Mouse (Mus musculus) MEL (cell line): ENCODE measurements around the gene Gm42421.

Experiments used
- CHD2 ChIP-seq: IDR thresholded peaks from 2 replicates; pipeline ENCODE4 v1.6.1; 2011; ENCODE audit warnings: low read length, improper control_type of control experiment
- CTCF ChIP-seq, 3 experiments: IDR thresholded peaks in 2 of 3; conservative IDR thresholded peaks in 1 of 3; 2 replicates each; pipeline ENCODE4 v1.5.1; 2011 to 2012; ENCODE audit warnings: low read length in 3 of 3, low read depth in 2 of 3, mild to moderate bottlenecking in 2 of 3, improper control_type of control experiment in 1 of 3, inconsistent platforms in 1 of 3, mixed read lengths in 1 of 3, moderate library complexity in 1 of 3; ENCODE audit not compliant: control insufficient read depth in 1 of 3, insufficient read depth in 1 of 3, poor library complexity in 1 of 3, severe bottlenecking in 1 of 3
- EP300 ChIP-seq, 2 experiments: IDR thresholded peaks; 2 replicates each; pipeline ENCODE4 v1.6.1; 2011; ENCODE audit warnings: improper control_type of control experiment in 2 of 2, low read length in 2 of 2, low read depth in 1 of 2, mild to moderate bottlenecking in 1 of 2
- ETS1 ChIP-seq: IDR thresholded peaks from 2 replicates; pipeline ENCODE4 v1.6.1; 2012; ENCODE audit warnings: low read depth, mild to moderate bottlenecking, inconsistent platforms, low read length, improper control_type of control experiment, moderate library complexity
- GATA1 ChIP-seq: IDR thresholded peaks from 2 replicates; pipeline ENCODE4 v1.6.1; 2011; ENCODE audit warnings: low read depth, low read length, improper control_type of control experiment
- HCFC1 ChIP-seq: IDR thresholded peaks from 2 replicates; pipeline ENCODE4 v1.6.1; 2012; ENCODE audit warnings: low read depth, mild to moderate bottlenecking, inconsistent platforms, low read length, improper control_type of control experiment, moderate library complexity
- MAFK ChIP-seq: IDR thresholded peaks from 2 replicates; pipeline ENCODE4 v1.6.1; 2011; ENCODE audit warnings: low read depth, mild to moderate bottlenecking, low read length, improper control_type of control experiment, borderline replicate concordance
- MAX ChIP-seq: IDR thresholded peaks from 2 replicates; pipeline ENCODE4 v1.6.1; 2011; ENCODE audit warnings: low read length, improper control_type of control experiment
- MAZ ChIP-seq: IDR thresholded peaks from 2 replicates; pipeline ENCODE4 v1.6.1; 2012; ENCODE audit warnings: low read depth, mild to moderate bottlenecking, inconsistent platforms, low read length, improper control_type of control experiment
- MEF2A ChIP-seq: IDR thresholded peaks from 2 replicates; pipeline ENCODE4 v1.6.1; 2014; ENCODE audit warnings: low read depth, mild to moderate bottlenecking, inconsistent platforms, low read length, improper control_type of control experiment; ENCODE audit not compliant: poor library complexity, insufficient replicate concordance, severe bottlenecking; ENCODE audit errors: extremely low read depth
- POLR2A ChIP-seq, 2 experiments: IDR thresholded peaks; 2 replicates each; pipeline ENCODE4 v1.6.1; 2011 to 2012; ENCODE audit warnings: low read length in 2 of 2, mild to moderate bottlenecking in 2 of 2, control low read depth in 1 of 2, improper control_type of control experiment in 1 of 2, low read depth in 1 of 2, moderate library complexity in 1 of 2; ENCODE audit not compliant: control insufficient read depth in 1 of 2, insufficient read depth in 1 of 2, poor library complexity in 1 of 2
- POLR2AphosphoS2 ChIP-seq: IDR thresholded peaks from 2 replicates; pipeline ENCODE4 v1.6.1; 2011; ENCODE audit warnings: low read length, improper control_type of control experiment
- RAD21 ChIP-seq: IDR thresholded peaks from 2 replicates; pipeline ENCODE4 v1.6.1; 2011; ENCODE audit warnings: mild to moderate bottlenecking, low read depth, low read length, improper control_type of control experiment
- TCF12 ChIP-seq: IDR thresholded peaks from 2 replicates; pipeline ENCODE4 v1.6.1; 2014; ENCODE audit warnings: low read depth, mild to moderate bottlenecking, inconsistent platforms, low read length, improper control_type of control experiment, moderate library complexity

- no peak for TF ChIP-seq POLR2A (IDR thresholded peaks at IDR 0.05; ENCODE audit: control insufficient read depth in 1 of 2, insufficient read depth in 1 of 2, low read depth in 1 of 2, low read length in 2 of 2, poor library complexity in 1 of 2)
- TF ChIP-seq CTCF (IDR thresholded peaks at IDR 0.05 in 2 of 3, conservative IDR thresholded peaks at IDR 0.05 in 1 of 3; ENCODE audit: control insufficient read depth in 1 of 3, insufficient read depth in 1 of 3, low read depth in 2 of 3, low read length in 3 of 3, poor library complexity in 1 of 3, severe bottlenecking in 1 of 3), result no peak
- no peak for TF ChIP-seq ETS1
- TF ChIP-seq EP300 (IDR thresholded peaks at IDR 0.05; ENCODE audit: low read depth in 1 of 2, low read length in 2 of 2), result no peak
- no peak for TF ChIP-seq TCF12
- TF ChIP-seq MAZ, result no peak
- TF ChIP-seq CHD2, result no peak
- no peak for TF ChIP-seq HCFC1
- TF ChIP-seq GATA1, result no peak
- TF ChIP-seq MAX, result no peak
- no peak for TF ChIP-seq MEF2A
- no peak for TF ChIP-seq POLR2AphosphoS2
- no peak for TF ChIP-seq RAD21
- no peak for TF ChIP-seq MAFK
These were observed 4.0 kb downstream of the Gm42421 start for GRCm38 (mm10) chr5:143931863-143932580.
